Mouse (Mus musculus): ENCODE results near the gene Serpina11.
A peak's percentile ranks its signal among the peaks of the same experiment; 100 is the strongest.

The Serpina11 gene

GRCm38 (mm10) chr12:103989857-103990256 lies at the start of gene Serpina11:
Gene Serpina11, minus strand, starts transcription at chr12:103989957.
- no peak for DNase-seq

GRCm38 (mm10) chr12:104038181-104038580 lies 48.4 kb upstream of the Serpina11 start:
- no peak for DNase-seq

- no peak for DNase-seq
Observed at GRCm38 (mm10) chr12:104033752-104034151, 44.0 kb upstream of the Serpina11 start.

DNA sequence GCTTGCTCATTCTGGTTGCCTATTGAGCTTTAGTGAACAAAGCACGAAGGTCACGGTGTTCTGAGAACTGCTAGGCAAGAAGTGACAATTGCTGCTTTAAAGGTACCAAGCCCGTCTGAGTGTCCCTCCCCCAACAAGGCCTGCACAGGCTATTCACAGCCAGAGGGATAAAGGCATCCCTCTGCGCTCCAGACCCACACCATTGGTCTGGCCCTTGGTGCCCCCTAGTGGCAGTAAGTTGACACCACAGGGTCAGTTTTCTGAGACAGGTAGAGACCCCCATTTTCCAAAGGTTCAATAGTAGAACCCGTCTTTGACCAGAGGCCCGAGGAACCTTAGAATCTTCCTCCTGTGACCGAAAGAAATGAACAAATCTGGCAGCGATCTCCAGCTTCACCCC lies 40.2 kb upstream of the Serpina11 start:
- peak; percentile 40 for DNase-seq

DNA sequence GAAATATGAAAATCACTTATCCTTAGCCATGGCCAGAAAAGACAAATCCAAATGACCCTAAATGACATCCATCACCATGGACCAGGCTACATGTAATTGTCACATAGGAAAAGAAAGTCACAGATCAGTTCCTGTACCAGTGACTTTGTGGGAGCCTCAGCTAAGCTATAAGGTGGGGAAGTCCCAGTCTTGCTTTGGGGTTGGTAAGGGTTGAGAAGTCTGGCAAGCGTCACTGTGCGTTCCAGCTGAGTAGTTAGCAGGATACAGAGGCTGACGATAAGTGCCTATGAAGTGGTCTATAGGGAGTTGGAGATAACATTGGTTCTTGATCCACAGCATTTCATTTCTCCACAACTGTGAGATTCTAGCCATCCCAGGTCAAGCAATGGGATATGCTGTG lies 25.5 kb upstream of the Serpina11 start:
- DNase-seq, result no peak

- no peak for DNase-seq
Observed at GRCm38 (mm10) chr12:104013620-104014019, 23.9 kb upstream of the Serpina11 start, which contains the start of gene Serpina9. Gene Serpina9, minus strand, starts transcription at chr12:104013755.

- DNase-seq, result no peak
Observed at GRCm38 (mm10) chr12:104004689-104005088, 14.9 kb upstream of the Serpina11 start.

DNA sequence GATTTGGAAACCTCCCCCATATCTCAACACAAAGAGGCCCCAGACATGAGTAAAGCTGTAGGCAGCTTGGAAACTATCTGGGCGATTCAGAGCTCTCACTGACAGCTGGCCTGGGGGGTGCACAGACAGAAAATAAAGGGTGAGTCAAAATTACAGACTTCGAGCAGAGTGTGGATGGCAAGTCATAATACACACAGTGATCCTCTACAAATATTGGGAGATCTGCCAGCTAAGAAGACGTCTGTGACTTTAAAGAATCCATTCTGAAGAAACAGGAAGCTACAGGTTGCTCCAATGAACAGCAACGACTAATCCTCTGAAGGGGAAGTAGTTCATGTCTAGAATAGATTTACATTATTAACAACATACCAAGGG lies 13.5 kb upstream of the Serpina11 start:
- no peak for DNase-seq

GRCm38 (mm10) chr12:104002569-104003237 lies 12.9 kb upstream of the Serpina11 start:
- peak; percentile 29 for DNase-seq

- DNase-seq, result no peak
Observed at GRCm38 (mm10) chr12:104000594-104000993, 10.8 kb upstream of the Serpina11 start.

DNA sequence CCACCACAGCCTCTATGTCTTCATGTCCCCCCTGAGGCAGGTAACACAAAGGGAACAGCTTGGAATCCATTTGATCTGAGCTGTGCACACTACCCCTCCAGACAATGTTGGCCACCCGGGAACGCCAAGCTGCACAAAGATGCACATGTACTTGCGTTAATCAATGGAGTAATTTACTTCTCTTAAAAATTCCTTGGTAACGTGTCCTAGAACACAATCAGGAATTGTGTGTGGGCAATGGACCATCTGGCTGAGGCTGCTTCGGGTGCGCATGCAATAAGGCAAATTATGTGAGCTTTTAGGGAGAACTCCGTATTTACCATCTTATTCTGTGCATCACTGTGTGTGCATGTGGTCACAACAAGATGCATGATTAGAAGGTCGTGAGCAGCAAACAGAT lies 9.9 kb upstream of the Serpina11 start:
- no peak for DNase-seq

DNA sequence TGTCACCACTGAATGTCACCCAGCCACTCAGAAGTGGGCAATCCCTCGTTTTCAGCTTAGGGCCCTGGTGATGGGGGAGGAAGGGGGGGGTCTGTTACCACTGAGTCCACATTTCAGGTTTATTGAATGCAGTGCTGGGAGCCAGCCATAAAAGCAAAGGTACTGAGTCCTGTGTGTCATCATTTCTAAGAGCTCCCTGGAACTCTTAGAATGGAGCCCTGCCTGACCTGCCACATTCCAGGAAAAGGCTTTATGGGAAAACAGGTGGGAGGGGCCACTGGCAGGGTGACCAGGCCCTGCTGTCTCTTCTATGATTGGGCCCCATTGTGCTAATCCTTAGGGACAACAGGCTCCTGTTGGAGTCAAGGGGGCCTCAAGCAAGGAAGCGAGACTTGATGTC lies 6.8 kb upstream of the Serpina11 start:
- no peak for DNase-seq

DNA sequence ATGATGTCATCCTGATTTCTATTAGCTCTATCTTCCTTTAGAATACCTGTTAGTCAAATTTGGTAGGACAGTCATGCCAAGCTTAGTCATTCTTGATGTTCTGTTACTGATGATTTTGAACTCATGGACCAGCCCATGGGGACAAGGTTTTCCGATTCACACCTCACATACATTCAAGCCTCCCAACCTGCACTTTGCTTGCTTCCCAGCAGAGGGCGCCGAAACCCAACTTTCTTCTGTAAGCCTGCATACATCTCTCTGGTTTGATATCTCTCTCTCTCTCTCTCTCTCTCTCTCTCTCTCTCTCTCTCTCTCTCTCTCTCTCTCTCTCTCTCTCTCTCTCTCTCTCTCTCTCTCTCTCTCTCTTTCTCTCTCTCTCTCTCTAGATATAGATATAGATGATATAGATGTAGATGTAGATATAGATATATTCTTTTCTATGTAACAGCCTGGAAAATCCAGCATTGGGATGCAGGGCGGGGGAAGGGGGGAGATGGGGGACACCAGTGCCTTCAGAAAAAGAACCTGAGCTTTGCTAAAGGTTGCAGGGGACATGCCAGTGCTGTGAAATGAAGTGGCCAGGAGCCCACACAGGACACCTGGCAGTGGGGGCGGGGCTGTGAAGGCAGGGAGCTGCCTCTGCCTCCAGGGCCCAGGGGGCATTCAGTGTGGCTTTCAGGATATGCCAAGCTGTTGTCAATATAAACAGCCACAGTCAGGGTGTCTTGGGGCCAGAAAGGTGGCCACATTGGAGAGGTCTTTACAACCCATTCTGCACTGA lies 5.7 kb upstream of the Serpina11 start:
- peak; percentile 80 for DNase-seq

DNA sequence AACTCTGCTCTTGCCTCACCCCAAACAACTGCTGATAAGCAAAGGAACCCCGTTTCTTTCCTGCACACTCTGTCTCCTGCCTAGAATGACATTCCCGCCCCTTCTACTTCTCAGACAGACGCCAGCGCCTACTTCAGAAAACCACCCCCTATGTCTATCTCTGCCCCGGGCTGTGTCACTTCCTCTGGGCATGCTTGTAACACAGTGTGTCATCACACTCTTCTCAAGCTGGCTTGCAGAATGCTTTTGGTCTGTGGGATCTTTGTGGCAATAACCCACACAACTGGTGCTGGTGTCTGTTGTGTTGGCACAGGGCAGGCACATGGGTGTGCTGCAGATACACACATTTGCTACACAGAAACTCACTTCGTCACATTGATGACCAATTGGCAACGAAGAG lies 3.2 kb upstream of the Serpina11 start:
- no peak for DNase-seq

DNA sequence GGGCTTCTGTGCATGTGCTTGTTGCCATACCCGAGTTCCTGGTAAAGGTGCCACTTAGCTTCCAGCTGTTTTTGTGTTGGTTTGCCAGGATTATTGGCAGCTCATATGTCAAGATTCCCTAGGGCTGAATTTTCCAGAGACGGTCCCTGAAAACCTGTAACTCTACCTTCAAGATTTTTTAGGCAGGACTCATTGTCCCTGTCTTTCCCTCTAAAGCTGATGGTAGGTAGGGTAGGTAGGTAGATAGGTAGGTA lies 316 bp downstream of the Serpina11 start:
- no peak for DNase-seq

DNA sequence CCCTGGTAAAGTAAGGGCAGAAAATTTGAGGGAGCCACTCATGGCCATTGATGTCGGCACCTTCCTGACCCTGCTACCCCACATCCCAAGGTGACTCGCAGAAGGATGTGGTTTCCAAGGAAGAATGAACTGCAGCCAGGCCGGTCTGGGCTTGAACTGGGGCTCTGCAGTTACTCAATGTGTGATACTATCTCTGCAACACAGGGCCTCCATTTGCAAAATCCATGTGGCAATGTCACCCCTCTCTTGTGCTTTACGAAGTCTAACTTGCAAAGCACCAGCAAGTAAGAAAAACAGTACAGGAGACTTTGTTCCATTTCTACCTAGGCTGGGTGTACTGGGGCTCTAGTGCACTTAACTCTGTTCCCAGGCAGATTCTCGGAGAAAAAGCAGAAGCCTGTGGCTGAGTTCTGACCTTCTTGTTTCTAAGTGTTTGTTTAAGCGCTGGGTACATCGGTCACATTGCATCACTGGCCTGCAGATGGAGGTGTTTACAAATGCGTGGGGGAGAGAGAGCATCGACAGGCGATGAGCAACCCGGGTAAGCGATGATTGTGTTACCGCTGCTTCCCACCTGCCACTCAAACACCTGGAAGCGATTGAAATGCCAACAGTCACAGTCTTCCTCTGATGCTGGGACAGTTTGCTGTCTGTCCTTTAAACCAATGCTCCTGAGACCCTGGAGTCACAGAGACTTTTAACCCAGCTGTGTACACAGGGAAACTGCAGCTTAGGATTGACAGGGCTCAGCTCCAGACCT lies 823 bp downstream of the Serpina11 start:
- no peak for DNase-seq

DNA sequence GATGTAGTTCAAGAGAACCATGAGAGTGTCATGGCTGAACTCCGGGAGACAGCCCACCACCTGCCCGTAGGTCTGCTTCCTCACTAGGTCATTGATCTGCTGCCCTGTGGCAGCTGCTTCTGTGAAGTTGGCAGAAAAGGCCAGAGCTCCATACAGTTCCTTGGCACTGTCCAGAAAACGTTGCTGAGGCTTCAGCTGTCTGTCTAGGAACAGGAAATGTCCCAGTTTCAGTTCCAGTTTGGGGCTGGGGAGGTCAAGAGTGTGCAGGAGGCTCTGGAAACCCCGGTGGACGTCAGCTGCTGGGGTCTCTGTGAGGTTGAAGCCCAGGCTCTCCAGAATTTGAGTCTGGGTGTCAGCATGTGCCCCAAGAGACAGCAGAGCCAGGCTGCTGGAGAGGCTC lies 3.9 kb downstream of the Serpina11 start:
- no peak for DNase-seq

DNA sequence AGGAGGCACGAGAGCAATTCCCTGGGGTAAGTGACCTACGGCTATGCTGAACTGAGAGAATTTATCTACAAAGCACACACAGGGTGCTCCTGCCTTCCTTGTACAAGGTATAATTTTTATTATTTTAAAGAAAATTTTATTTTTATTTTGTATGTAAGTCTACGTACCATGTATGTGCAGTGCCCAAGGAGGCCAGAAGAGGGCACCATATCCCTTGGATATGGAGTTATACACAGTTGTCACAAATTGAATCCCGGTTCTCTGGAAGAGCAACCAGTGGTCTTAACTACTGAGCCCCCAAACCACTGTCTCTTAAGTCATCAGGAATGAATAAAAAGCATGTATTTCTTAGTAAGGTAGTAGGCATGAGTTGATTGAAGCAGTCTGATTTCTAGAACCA lies 4.8 kb downstream of the Serpina11 start:
- peak; percentile 76 for DNase-seq

- DNase-seq, result no peak
Observed at GRCm38 (mm10) chr12:103981646-103982360, 8.0 kb downstream of the Serpina11 start.

GRCm38 (mm10) chr12:103978294-103978693 lies 11.5 kb downstream of the Serpina11 start:
- DNase-seq, result no peak

- peak; percentile 37 for DNase-seq
Observed at GRCm38 (mm10) chr12:103977846-103978245, 11.9 kb downstream of the Serpina11 start.

DNA sequence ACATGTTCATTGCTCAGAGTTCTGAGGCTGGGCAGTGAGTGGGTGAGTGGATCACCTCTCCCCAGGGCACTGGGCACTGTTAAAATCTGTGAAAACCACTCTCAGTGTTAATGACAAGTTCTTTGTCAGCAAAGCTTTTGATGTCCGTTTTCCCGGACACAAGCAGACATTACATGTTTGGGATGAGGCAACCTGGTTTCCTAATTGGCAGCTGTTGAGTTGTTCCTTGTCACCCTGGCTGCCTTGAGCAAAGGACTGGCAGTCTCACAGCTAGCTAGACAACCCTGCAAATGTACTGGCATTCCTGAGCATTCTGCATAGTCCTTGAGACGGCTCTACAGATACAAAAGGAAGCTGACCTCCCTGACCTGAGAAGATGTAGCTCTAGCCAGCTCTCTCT lies 12.7 kb downstream of the Serpina11 start:
- no peak for DNase-seq

GRCm38 (mm10) chr12:103971080-103971479 lies 18.7 kb downstream of the Serpina11 start:
- no peak for DNase-seq

Measured in kidney, postnatal 10 days (tissue).